Mouse (Mus musculus) heart, embryonic 16.5 days (tissue): ENCODE data around the gene Zmiz1. TPM values are rescaled to one million over a fixed set of nuclear protein-coding genes. Genes with fewer than 3 reads are reported as not detected.
A peak's percentile ranks its signal among the peaks of the same experiment; 100 is the strongest.

Experiments used
- ATAC-seq: fragments of 200-750 bp; cut with Nextera tagmentation; replicated peaks from 2 replicates; pipeline ENCODE4 v1.8.0; 2017; ENCODE audit warnings: moderate number of reproducible peaks; ENCODE audit not compliant: insufficient read depth, low FRiP score; ENCODE audit errors: extremely low read depth
- H3K27ac ChIP-seq: fragments of 300-500 bp; sonication (generic); 2 replicates; pipeline ENCODE4 v1.5.1; 2014; ENCODE audit warnings: mild to moderate bottlenecking, low read length, control low read depth, moderate library complexity
- H3K27me3 ChIP-seq: fragments of 300-500 bp; sonication (generic); 2 replicates; pipeline ENCODE4 v1.6.1; 2014; ENCODE audit warnings: low read length, mixed read lengths; ENCODE audit not compliant: control insufficient read depth, insufficient read depth
- H3K36me3 ChIP-seq: fragments of 300-500 bp; sonication (generic); 2 replicates; pipeline ENCODE4 v1.6.1; 2014; ENCODE audit not compliant: control insufficient read depth, insufficient read depth
- H3K4me1 ChIP-seq: fragments of 300-500 bp; sonication (generic); 2 replicates; pipeline ENCODE4 v1.6.1; 2014; ENCODE audit warnings: low read length, mixed read lengths; ENCODE audit not compliant: control insufficient read depth, insufficient read depth
- H3K4me2 ChIP-seq: fragments of 300-500 bp; sonication (generic); 2 replicates; pipeline ENCODE4 v1.6.1; 2014; ENCODE audit warnings: low read depth, mild to moderate bottlenecking, control low read depth, low read length
- H3K4me3 ChIP-seq: fragments of 300-500 bp; sonication (generic); 2 replicates; pipeline ENCODE4 v1.5.1; 2014; ENCODE audit warnings: mild to moderate bottlenecking, control low read depth, low read length
- H3K9ac ChIP-seq: fragments of 300-500 bp; sonication (generic); 2 replicates; pipeline ENCODE4 v1.6.1; 2014; ENCODE audit warnings: low read length, control low read depth
- H3K9me3 ChIP-seq: fragments of 300-500 bp; sonication (generic); replicated peaks from 2 replicates; pipeline ENCODE4 v1.6.1; 2016; ENCODE audit warnings: low read length; ENCODE audit not compliant: control insufficient read depth
- WGBS: fragments of 180-500 bp; shearing (Covaris S2); extraction: QIAGEN DNeasy Blood & Tissue Kit; methylation state at CpG from one replicate; pipeline ENCODE4 v1.1.7; 2014; 5-methylcytosine and 5-hydroxymethylcytosine counted together
- polyA plus RNA-seq: library from polyadenylated mRNA; unstranded; fragments of >200 nt; fragmentation: Nextera tagmentation; extraction: Ambion mirVana; gene quantifications from 2 replicates; pipeline ENCODE4 v1.2.1, GENCODE M21; 2015

The Zmiz1 gene
- polyA plus RNA-seq, 1 experiment from 2014 or later, result 20.6 TPM

GRCm38 (mm10) chr14:25536476-25536875 lies 77.5 kb downstream of the Zmiz1 start:
- Histone ChIP-seq H3K27ac (no peak overlapping the region), H3K4me2 (no peak overlapping the region), H3K4me3 (no peak overlapping the region), H3K36me3 (no peaks in the 10 kb centered on the region), H3K27me3 (no peaks in the 10 kb centered on the region), H3K4me1 (peaks cover 52% of the 10 kb centered on the region), H3K9ac (no peak overlapping the region), H3K9me3 (no peaks in the 10 kb centered on the region)
- no peak for ATAC-seq
- 77% methylated on average over 8 of the region's 8 CpGs for WGBS

GRCm38 (mm10) chr14:25537351-25537750 lies 78.4 kb downstream of the Zmiz1 start:
- no peaks in the 10 kb centered on the region for H3K36me3 ChIP-seq
- no peak overlapping the region for H3K4me3 ChIP-seq
- H3K9me3 ChIP-seq, result no peaks in the 10 kb centered on the region
- H3K4me2 ChIP-seq, result no peak overlapping the region
- H3K27me3 ChIP-seq, result no peaks in the 10 kb centered on the region
- 100% methylated on average over 1 of the region's 1 CpGs for WGBS
- no peak overlapping the region for H3K27ac ChIP-seq
- H3K9ac ChIP-seq, result no peak overlapping the region
- no peak for ATAC-seq
- H3K4me1 ChIP-seq, result peaks cover 46% of the 10 kb centered on the region

- Histone ChIP-seq H3K27ac (no peak overlapping the region), H3K9ac (no peak overlapping the region), H3K9me3 (no peaks in the 10 kb centered on the region), H3K27me3 (no peaks in the 10 kb centered on the region), H3K4me3 (no peak overlapping the region), H3K4me1 (peaks cover 38% of the 10 kb centered on the region), H3K4me2 (no peak overlapping the region), H3K36me3 (no peaks in the 10 kb centered on the region)
- WGBS, result 67% methylated on average over 2 of the region's 2 CpGs
- no peak for ATAC-seq
These were observed 79.5 kb downstream of the Zmiz1 start for GRCm38 (mm10) chr14:25538522-25538921.

GRCm38 (mm10) chr14:25539493-25540116 lies 80.6 kb downstream of the Zmiz1 start:
- no peak overlapping the region for H3K9ac ChIP-seq
- H3K27ac ChIP-seq, result no peak overlapping the region
- H3K27me3 ChIP-seq, result no peaks in the 10 kb centered on the region
- no peaks in the 10 kb centered on the region for H3K9me3 ChIP-seq
- WGBS, result 66% methylated on average over 10 of the region's 10 CpGs
- peaks cover 27% of the 10 kb centered on the region for H3K4me1 ChIP-seq
- ATAC-seq, result no peak
- H3K4me2 ChIP-seq, result no peak overlapping the region
- H3K36me3 ChIP-seq, result no peaks in the 10 kb centered on the region
- H3K4me3 ChIP-seq, result no peak overlapping the region

GRCm38 (mm10) chr14:25540172-25540571 lies 81.2 kb downstream of the Zmiz1 start:
- Histone ChIP-seq H3K9me3 (no peaks in the 10 kb centered on the region), H3K27ac (no peak overlapping the region), H3K9ac (no peak overlapping the region), H3K27me3 (no peaks in the 10 kb centered on the region), H3K4me1 (peaks cover 21% of the 10 kb centered on the region), H3K36me3 (no peaks in the 10 kb centered on the region), H3K4me2 (no peak overlapping the region), H3K4me3 (no peak overlapping the region)
- 69% methylated on average over 4 of the region's 4 CpGs for whole genome bisulfite sequencing
- ATAC-seq, result no peak

- H3K9ac ChIP-seq, result no peak overlapping the region
- 73% methylated on average over 5 of the region's 5 CpGs for WGBS
- peaks cover 16% of the 10 kb centered on the region for H3K4me1 ChIP-seq
These were observed 82.2 kb downstream of the Zmiz1 start for GRCm38 (mm10) chr14:25541213-25541612.

GRCm38 (mm10) chr14:25543098-25543497 lies 84.1 kb downstream of the Zmiz1 start:
- no peak overlapping the region for H3K4me3 ChIP-seq
- 0 out of 2 replicates have a peak, but pooled peaks cover 2% of the 10 kb centered on the region for H3K36me3 ChIP-seq
- no peak for ATAC-seq
- 95% methylated on average over 4 of the region's 4 CpGs for whole genome bisulfite sequencing
- H3K9ac ChIP-seq, result no peak overlapping the region
- H3K9me3 ChIP-seq, result no peaks in the 10 kb centered on the region
- peaks cover 31% of the 10 kb centered on the region for H3K4me1 ChIP-seq
- H3K27me3 ChIP-seq, result no peaks in the 10 kb centered on the region
- H3K27ac ChIP-seq, result no peak overlapping the region
- H3K4me2 ChIP-seq, result no peak overlapping the region

More at GRCm38 (mm10) chr14:25541213-25541612, 82.2 kb downstream of the Zmiz1 start:
- Histone ChIP-seq H3K36me3 (0 out of 2 replicates have a peak, but pooled peaks cover 2% of the 10 kb centered on the region), H3K4me3 (no peak overlapping the region), H3K27me3 (no peaks in the 10 kb centered on the region), H3K9me3 (no peaks in the 10 kb centered on the region), H3K27ac (no peak overlapping the region), H3K4me2 (no peak overlapping the region)
- no peak for ATAC-seq

GRCm38 (mm10) chr14:25543927-25544326 lies 84.9 kb downstream of the Zmiz1 start:
- no peak overlapping the region for H3K4me2 ChIP-seq
- H3K4me1 ChIP-seq, result peaks cover 34% of the 10 kb centered on the region
- 94% methylated on average over 4 of the region's 4 CpGs for WGBS
- no peak overlapping the region for H3K9ac ChIP-seq
- no peaks in the 10 kb centered on the region for H3K9me3 ChIP-seq
- H3K27me3 ChIP-seq, result no peaks in the 10 kb centered on the region
- no peak overlapping the region for H3K4me3 ChIP-seq
- no peak for ATAC-seq
- 0 out of 2 replicates have a peak, but pooled peaks cover 2% of the 10 kb centered on the region for H3K36me3 ChIP-seq
- H3K27ac ChIP-seq, result no peak overlapping the region

GRCm38 (mm10) chr14:25546852-25547621 lies 88.1 kb downstream of the Zmiz1 start:
- peak; percentile 72 for ATAC-seq
- 53% methylated on average over 14 of the region's 14 CpGs for WGBS
- Histone ChIP-seq H3K4me3 (no peak overlapping the region), H3K36me3 (0 out of 2 replicates have a peak, but pooled peaks cover 2% of the 10 kb centered on the region), H3K27ac (peak overlapping the region; percentile 72), H3K9me3 (no peaks in the 10 kb centered on the region), H3K4me1 (peaks cover 30% of the 10 kb centered on the region), H3K27me3 (no peaks in the 10 kb centered on the region), H3K4me2 (no peak overlapping the region), H3K9ac (no peak overlapping the region)
